Mouse (Mus musculus) MEL (cell line): ENCODE data around the gene Atp8a1.

Experiments used
- CTCF ChIP-seq, 3 experiments: IDR thresholded peaks in 2 of 3; conservative IDR thresholded peaks in 1 of 3; 2 replicates each; pipeline ENCODE4 v1.5.1; 2011 to 2012; ENCODE audit warnings: low read length in 3 of 3, low read depth in 2 of 3, mild to moderate bottlenecking in 2 of 3, improper control_type of control experiment in 1 of 3, inconsistent platforms in 1 of 3, mixed read lengths in 1 of 3, moderate library complexity in 1 of 3; ENCODE audit not compliant: control insufficient read depth in 1 of 3, insufficient read depth in 1 of 3, poor library complexity in 1 of 3, severe bottlenecking in 1 of 3
- E2F4 ChIP-seq: IDR thresholded peaks from 2 replicates; pipeline ENCODE4 v1.6.1; 2011; ENCODE audit warnings: low read depth, low read length, improper control_type of control experiment, borderline replicate concordance
- GATA1 ChIP-seq: IDR thresholded peaks from 2 replicates; pipeline ENCODE4 v1.6.1; 2011; ENCODE audit warnings: low read depth, low read length, improper control_type of control experiment
- NELFE ChIP-seq: IDR thresholded peaks from 2 replicates; pipeline ENCODE4 v1.6.1; 2011; ENCODE audit warnings: low read depth, low read length, improper control_type of control experiment
- SIN3A ChIP-seq: IDR thresholded peaks from 2 replicates; pipeline ENCODE4 v1.6.1; 2012; ENCODE audit warnings: low read length, improper control_type of control experiment, inconsistent platforms

DNA sequence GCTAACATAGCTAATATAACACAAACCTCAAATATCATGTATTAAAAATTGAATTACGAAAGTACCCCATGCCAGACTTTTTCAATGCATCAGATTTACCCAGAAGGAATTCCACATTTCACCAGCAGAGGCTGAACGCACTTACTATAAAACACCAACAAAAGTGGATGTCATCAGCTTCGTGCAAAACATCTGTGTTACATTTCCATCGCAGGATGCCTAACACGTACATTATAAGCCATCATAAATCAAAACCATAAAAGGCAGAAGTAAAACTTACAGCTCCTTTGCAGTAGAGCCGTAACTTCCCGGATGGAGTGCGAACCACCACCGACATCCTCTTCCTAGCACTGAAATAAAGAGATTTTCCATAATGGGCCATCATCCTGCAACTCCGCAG is 109.1 kb downstream of the Atp8a1 start:
- no peak for TF ChIP-seq GATA1
- TF ChIP-seq CTCF (IDR thresholded peaks at IDR 0.05 in 2 of 3, conservative IDR thresholded peaks at IDR 0.05 in 1 of 3; ENCODE audit: control insufficient read depth in 1 of 3, insufficient read depth in 1 of 3, low read depth in 2 of 3, low read length in 3 of 3, poor library complexity in 1 of 3, severe bottlenecking in 1 of 3), result no peak
- no peak for TF ChIP-seq SIN3A
- TF ChIP-seq E2F4, result no peak
- no peak for TF ChIP-seq NELFE
